ENCODE assay signal across 11 mouse cellular contexts in the genomic region with DNA sequence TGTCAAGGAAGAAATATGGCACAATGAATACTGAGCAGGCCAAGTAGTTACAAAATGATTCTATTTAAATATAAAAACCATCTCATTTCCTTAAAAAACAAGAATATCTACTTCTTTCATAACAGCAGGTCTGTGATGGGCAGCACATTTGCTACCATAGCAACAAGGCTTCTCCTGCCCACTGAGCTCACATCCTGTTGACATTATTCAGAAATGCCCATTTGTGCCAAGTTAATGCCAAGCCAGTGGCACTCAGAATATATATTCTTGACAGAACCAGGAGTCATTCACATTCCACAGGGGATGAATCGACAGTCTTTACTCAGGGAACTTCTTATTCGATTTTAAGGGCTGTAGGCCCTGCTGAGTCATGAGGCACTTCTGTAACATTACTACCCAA.
DNase-seq lines count a peak whose midpoint lies in the region; ATAC-seq and TF ChIP-seq lines count a peak whose summit lies in the region.
"Had no signal": no experiment of that assay in that cellular context is flagged by ENCODE, and none has a peak within 500 bp of the region (broad histone marks: within the 10 kb centered on the region; RNA-seq: fewer than 3 reads in every experiment).

No protein-coding gene starts in this region.

- TF ChIP-seq CTCF in midbrain, postnatal 0 days (IDR thresholded peaks at IDR 0.05): no peak

- H3K4me1 ChIP-seq in forebrain, embryonic 15.5 days: no peaks in the 10 kb centered on the region
- no peaks in the 10 kb centered on the region for H3K4me1 ChIP-seq in forebrain, embryonic 10.5 days
- peaks cover 3% of the 10 kb centered on the region; the same call in 1 of the 2 replicates for H3K4me1 ChIP-seq in midbrain, postnatal 0 days (ENCODE audit: insufficient read depth, low read length)
- H3K4me1 ChIP-seq in midbrain, embryonic 10.5 days: no peaks in the 10 kb centered on the region
- H3K4me1 ChIP-seq: heart, embryonic 12.5 days; liver, embryonic 13.5 days had no signal

- no peak for DNase-seq in forebrain, embryonic 10.5 days (ENCODE audit: extremely low spot score, low spot score)
- peak; percentile 61 for DNase-seq in midbrain, postnatal 0 days (ENCODE audit: low spot score)
- DNase-seq in midbrain, embryonic 10.5 days (ENCODE audit: low spot score): no peak
- peak; percentile 35 for DNase-seq in splenic B cell, adult 2 months (ENCODE audit: low read depth, low spot score)
- no peak for DNase-seq in ovary, postnatal 36 days (ENCODE audit: low spot score)
- no peak for DNase-seq in embryo, embryonic 9.5 days (ENCODE audit: extremely low spot score)
- DNase-seq: kidney, postnatal 14 days; liver, embryonic 13.5 days had no signal

- H3K4me3 ChIP-seq in forebrain, embryonic 15.5 days: no peak overlapping the region
- H3K4me3 ChIP-seq in forebrain, embryonic 10.5 days: no peak overlapping the region
- H3K4me3 ChIP-seq in midbrain, postnatal 0 days (ENCODE audit: low read depth, low read length): no peak overlapping the region
- H3K4me3 ChIP-seq in midbrain, embryonic 10.5 days: no peak overlapping the region
- H3K4me3 ChIP-seq: heart, embryonic 12.5 days; liver, embryonic 13.5 days had no signal

- WGBS in forebrain, embryonic 15.5 days: 86% methylated on average over 2 of the region's 2 CpGs
- 81% methylated on average over 2 of the region's 2 CpGs for WGBS in forebrain, embryonic 10.5 days
- WGBS in midbrain, postnatal 0 days: 76% methylated on average over 2 of the region's 2 CpGs
- 90% methylated on average over 2 of the region's 2 CpGs for WGBS in midbrain, embryonic 10.5 days

- no peak overlapping the region for H3K27ac ChIP-seq in forebrain, embryonic 15.5 days (replicated peaks)
- H3K27ac ChIP-seq in forebrain, embryonic 10.5 days: no peak overlapping the region
- H3K27ac ChIP-seq in midbrain, postnatal 0 days (ENCODE audit: low read depth, low read length): 0 out of 2 replicates have a peak overlapping the region, but pooled peaks have one; percentile 6
- H3K27ac ChIP-seq in midbrain, embryonic 10.5 days (replicated peaks): no peak overlapping the region
- H3K27ac ChIP-seq: liver, embryonic 13.5 days had no signal

- ATAC-seq in forebrain, embryonic 15.5 days (replicated peaks): peak; percentile 53; the same call in 1 of the 2 replicates
- no peak for ATAC-seq in midbrain, postnatal 0 days (ENCODE audit: low FRiP score)
- ATAC-seq in hematopoietic stem cell, adult 5-6 weeks (replicated peaks in 1 of 2; ENCODE audit: insufficient read depth in 1 of 2, low FRiP score in 2 of 2, low TSS enrichment in 1 of 2, low read depth in 1 of 2, poor library complexity in 2 of 2, severe bottlenecking in 2 of 2): peak; percentile 85 to 88

- H3K36me3 ChIP-seq in forebrain, embryonic 15.5 days: no peaks in the 10 kb centered on the region
- H3K36me3 ChIP-seq in forebrain, embryonic 10.5 days (replicated peaks): peaks cover 27% of the 10 kb centered on the region
- no peaks in the 10 kb centered on the region for H3K36me3 ChIP-seq in midbrain, postnatal 0 days (ENCODE audit: insufficient read depth, low read length)
- peaks cover 23% of the 10 kb centered on the region for H3K36me3 ChIP-seq in midbrain, embryonic 10.5 days
- H3K36me3 ChIP-seq in splenic B cell, adult 2 months (ENCODE audit: control insufficient read depth, insufficient read depth, low read length, poor library complexity, severe bottlenecking): no peaks in the 10 kb centered on the region

- no peaks in the 10 kb centered on the region for H3K9me3 ChIP-seq in forebrain, embryonic 15.5 days
- H3K9me3 ChIP-seq in forebrain, embryonic 10.5 days: no peaks in the 10 kb centered on the region
- H3K9me3 ChIP-seq in midbrain, postnatal 0 days (ENCODE audit: low read length): no peaks in the 10 kb centered on the region
- no peaks in the 10 kb centered on the region for H3K9me3 ChIP-seq in midbrain, embryonic 10.5 days (replicated peaks)
- H3K9me3 ChIP-seq: heart, embryonic 12.5 days; liver, embryonic 13.5 days had no signal

- H3K9ac ChIP-seq in forebrain, embryonic 15.5 days (replicated peaks): no peak overlapping the region
- no peak overlapping the region for H3K9ac ChIP-seq in midbrain, postnatal 0 days (replicated peaks; ENCODE audit: low read length, poor library complexity, severe bottlenecking)
- H3K9ac ChIP-seq: heart, embryonic 12.5 days; liver, embryonic 13.5 days had no signal

- H3K27me3 ChIP-seq in forebrain, embryonic 15.5 days: no peaks in the 10 kb centered on the region
- no peaks in the 10 kb centered on the region for H3K27me3 ChIP-seq in forebrain, embryonic 10.5 days (ENCODE audit: poor library complexity, severe bottlenecking)
- no peaks in the 10 kb centered on the region for H3K27me3 ChIP-seq in midbrain, postnatal 0 days (ENCODE audit: insufficient read depth, low read length)
- no peaks in the 10 kb centered on the region for H3K27me3 ChIP-seq in midbrain, embryonic 10.5 days (ENCODE audit: low read depth, poor library complexity, severe bottlenecking)
- no peaks in the 10 kb centered on the region for H3K27me3 ChIP-seq in splenic B cell, adult 2 months (ENCODE audit: control insufficient read depth, insufficient read depth, low read length, poor library complexity, severe bottlenecking)
- H3K27me3 ChIP-seq: heart, embryonic 12.5 days; liver, embryonic 13.5 days had no signal

- no peak overlapping the region for H3K4me2 ChIP-seq in forebrain, embryonic 15.5 days (replicated peaks)
- H3K4me2 ChIP-seq in midbrain, postnatal 0 days (ENCODE audit: low read depth, low read length, poor library complexity, severe bottlenecking): no peak overlapping the region
- H3K4me2 ChIP-seq: heart, embryonic 12.5 days; liver, embryonic 13.5 days had no signal

Comparison
In these comparisons a context has a peak if more than half of its experiments do, and no peak if none do; other contexts are left out.
1. DNase-seq: peak in midbrain, postnatal 0 days (single experiment) and splenic B cell, adult 2 months (single experiment); none in forebrain, embryonic 10.5 days (single experiment), midbrain, embryonic 10.5 days (single experiment), ovary, postnatal 36 days (single experiment) and embryo, embryonic 9.5 days (single experiment).